Mouse (Mus musculus): ENCODE results near the gene C1rl.
"Not testable (repeated sequence)": the region's sequence is repeated elsewhere in the genome, so short reads cannot be mapped to it uniquely, and the experiment has no call there.

GRCm38 (mm10) chr6:124517733-124518132 is 24.8 kb downstream of the C1rl start:
- not testable (repeated sequence) for TF ChIP-seq CTCF (IDR thresholded peaks at IDR 0.05; ENCODE audit: low read depth); EP300 (optimal IDR thresholded peaks at IDR 0.05)
